Mouse (Mus musculus): ENCODE results near the gene Olfr65.

- no peak for TF ChIP-seq CTCF (IDR thresholded peaks at IDR 0.05)
- no peak for TF ChIP-seq EP300 (IDR thresholded peaks at IDR 0.05)
Observed at GRCm38 (mm10) chr7:103870667-103871066, 32.6 kb upstream of the Olfr65 start.

Data from lung, postnatal 0 days (tissue).